Mouse (Mus musculus): Measurements from ENCODE around the gene Fscn1. TPM values are rescaled to one million over a fixed set of nuclear protein-coding genes. Genes with fewer than 3 reads are reported as not detected.

Gene Fscn1
- polyA plus RNA-seq, 1 experiment: 583 TPM

GRCm38 (mm10) chr5:142935642-142936335, 24.4 kb upstream of the Fscn1 start:
- no peak for TF ChIP-seq CTCF (IDR thresholded peaks at IDR 0.05; ENCODE audit: control insufficient read depth, insufficient read depth, insufficient read length)
- TF ChIP-seq FOSL1 (IDR thresholded peaks at IDR 0.05; ENCODE audit: insufficient read depth, low read length, poor library complexity, severe bottlenecking): no peak
- no peak for TF ChIP-seq USF1 (IDR thresholded peaks at IDR 0.05; ENCODE audit: low read depth)
- no peak for TF ChIP-seq CEBPB (IDR thresholded peaks at IDR 0.05; ENCODE audit: low read depth)
- TF ChIP-seq MYOG (IDR thresholded peaks at IDR 0.05; ENCODE audit: control insufficient read depth, extremely low read depth, insufficient read length): no peak
- TF ChIP-seq MYOD1 (IDR thresholded peaks at IDR 0.05; ENCODE audit: control insufficient read depth, insufficient read length, low read depth): no peak
- TF ChIP-seq MAX (IDR thresholded peaks at IDR 0.05): no peak
- H3K27me3 ChIP-seq (ENCODE audit: control insufficient read depth, insufficient read depth, insufficient read length): no peaks in the 10 kb centered on the region
- H3ac ChIP-seq (ENCODE audit: control insufficient read depth, insufficient read length, low read depth): peak overlapping the region; percentile 42
- no peak overlapping the region for H3K4me3 ChIP-seq (ENCODE audit: insufficient read depth, poor library complexity, severe bottlenecking)
- H3K79me2 ChIP-seq (ENCODE audit: control insufficient read depth, insufficient read depth): peaks cover 7% of the 10 kb centered on the region
- H3K36me3 ChIP-seq (ENCODE audit: control insufficient read depth, insufficient read depth): no peaks in the 10 kb centered on the region
- peaks cover 6% of the 10 kb centered on the region for H3K79me3 ChIP-seq (ENCODE audit: low read depth)

GRCm38 (mm10) chr5:142936336-142936719, 23.8 kb upstream of the Fscn1 start:
- Histone ChIP-seq H3K4me3 (ENCODE audit: insufficient read depth, poor library complexity, severe bottlenecking) (no peak overlapping the region), H3K36me3 (ENCODE audit: control insufficient read depth, insufficient read depth) (no peaks in the 10 kb centered on the region), H3ac (ENCODE audit: control insufficient read depth, insufficient read length, low read depth) (peak overlapping the region; percentile 20), H3K27me3 (ENCODE audit: control insufficient read depth, insufficient read depth, insufficient read length) (no peaks in the 10 kb centered on the region), H3K79me2 (ENCODE audit: control insufficient read depth, insufficient read depth) (peaks cover 2% of the 10 kb centered on the region), H3K79me3 (ENCODE audit: low read depth) (peaks cover 2% of the 10 kb centered on the region)
- TF ChIP-seq CEBPB (IDR thresholded peaks at IDR 0.05; ENCODE audit: low read depth) (no peak), USF1 (IDR thresholded peaks at IDR 0.05; ENCODE audit: low read depth) (no peak), CTCF (IDR thresholded peaks at IDR 0.05; ENCODE audit: control insufficient read depth, insufficient read depth, insufficient read length) (peak; percentile 95), MYOD1 (IDR thresholded peaks at IDR 0.05; ENCODE audit: control insufficient read depth, insufficient read length, low read depth) (no peak), MAX (IDR thresholded peaks at IDR 0.05) (peak; percentile 20), FOSL1 (IDR thresholded peaks at IDR 0.05; ENCODE audit: insufficient read depth, low read length, poor library complexity, severe bottlenecking) (no peak), MYOG (IDR thresholded peaks at IDR 0.05; ENCODE audit: control insufficient read depth, extremely low read depth, insufficient read length) (no peak)

- Histone ChIP-seq H3K79me3 (ENCODE audit: low read depth) (no peaks in the 10 kb centered on the region), H3K4me3 (ENCODE audit: insufficient read depth, poor library complexity, severe bottlenecking) (no peak overlapping the region), H3ac (ENCODE audit: control insufficient read depth, insufficient read length, low read depth) (no peak overlapping the region), H3K27me3 (ENCODE audit: control insufficient read depth, insufficient read depth, insufficient read length) (no peaks in the 10 kb centered on the region), H3K36me3 (ENCODE audit: control insufficient read depth, insufficient read depth) (no peaks in the 10 kb centered on the region), H3K79me2 (ENCODE audit: control insufficient read depth, insufficient read depth) (no peaks in the 10 kb centered on the region)
- TF ChIP-seq CTCF (IDR thresholded peaks at IDR 0.05; ENCODE audit: control insufficient read depth, insufficient read depth, insufficient read length) (no peak), MYOG (IDR thresholded peaks at IDR 0.05; ENCODE audit: control insufficient read depth, extremely low read depth, insufficient read length) (no peak), FOSL1 (IDR thresholded peaks at IDR 0.05; ENCODE audit: insufficient read depth, low read length, poor library complexity, severe bottlenecking) (no peak), USF1 (IDR thresholded peaks at IDR 0.05; ENCODE audit: low read depth) (no peak), CEBPB (IDR thresholded peaks at IDR 0.05; ENCODE audit: low read depth) (no peak)
Observed at GRCm38 (mm10) chr5:142937956-142938727, 22.0 kb upstream of the Fscn1 start.

- Histone ChIP-seq H3K4me3 (ENCODE audit: insufficient read depth, poor library complexity, severe bottlenecking) (no peak overlapping the region), H3ac (ENCODE audit: control insufficient read depth, insufficient read length, low read depth) (no peak overlapping the region), H3K27me3 (ENCODE audit: control insufficient read depth, insufficient read depth, insufficient read length) (no peaks in the 10 kb centered on the region), H3K79me3 (ENCODE audit: low read depth) (no peaks in the 10 kb centered on the region), H3K79me2 (ENCODE audit: control insufficient read depth, insufficient read depth) (no peaks in the 10 kb centered on the region), H3K36me3 (ENCODE audit: control insufficient read depth, insufficient read depth) (no peaks in the 10 kb centered on the region)
- no peak for TF ChIP-seq CTCF (IDR thresholded peaks at IDR 0.05; ENCODE audit: control insufficient read depth, insufficient read depth, insufficient read length)
- no peak for TF ChIP-seq USF1 (IDR thresholded peaks at IDR 0.05; ENCODE audit: low read depth)
- TF ChIP-seq MYOG (IDR thresholded peaks at IDR 0.05; ENCODE audit: control insufficient read depth, extremely low read depth, insufficient read length): no peak
- TF ChIP-seq MAX (IDR thresholded peaks at IDR 0.05): no peak
- TF ChIP-seq FOSL1 (IDR thresholded peaks at IDR 0.05; ENCODE audit: insufficient read depth, low read length, poor library complexity, severe bottlenecking): no peak
- TF ChIP-seq CEBPB (IDR thresholded peaks at IDR 0.05; ENCODE audit: low read depth): no peak
- TF ChIP-seq MYOD1 (IDR thresholded peaks at IDR 0.05; ENCODE audit: control insufficient read depth, insufficient read length, low read depth): no peak
Observed at GRCm38 (mm10) chr5:142940393-142940792, 19.8 kb upstream of the Fscn1 start.

GRCm38 (mm10) chr5:142944979-142945682, 15.0 kb upstream of the Fscn1 start:
- Histone ChIP-seq H3K4me3 (ENCODE audit: insufficient read depth, poor library complexity, severe bottlenecking) (no peak overlapping the region), H3K36me3 (ENCODE audit: control insufficient read depth, insufficient read depth) (no peaks in the 10 kb centered on the region), H3K79me2 (ENCODE audit: control insufficient read depth, insufficient read depth) (no peaks in the 10 kb centered on the region), H3K79me3 (ENCODE audit: low read depth) (no peaks in the 10 kb centered on the region), H3ac (ENCODE audit: control insufficient read depth, insufficient read length, low read depth) (no peak overlapping the region), H3K27me3 (ENCODE audit: control insufficient read depth, insufficient read depth, insufficient read length) (no peaks in the 10 kb centered on the region)
- TF ChIP-seq FOSL1 (IDR thresholded peaks at IDR 0.05; ENCODE audit: insufficient read depth, low read length, poor library complexity, severe bottlenecking): no peak
- TF ChIP-seq CEBPB (IDR thresholded peaks at IDR 0.05; ENCODE audit: low read depth): no peak
- no peak for TF ChIP-seq USF1 (IDR thresholded peaks at IDR 0.05; ENCODE audit: low read depth)
- TF ChIP-seq MYOD1 (IDR thresholded peaks at IDR 0.05; ENCODE audit: control insufficient read depth, insufficient read length, low read depth): no peak
- TF ChIP-seq MAX (IDR thresholded peaks at IDR 0.05): no peak
- TF ChIP-seq CTCF (IDR thresholded peaks at IDR 0.05; ENCODE audit: control insufficient read depth, insufficient read depth, insufficient read length): no peak
- no peak for TF ChIP-seq MYOG (IDR thresholded peaks at IDR 0.05; ENCODE audit: control insufficient read depth, extremely low read depth, insufficient read length)

Measured in C2C12 (cell line).